Mouse (Mus musculus): Measurements from ENCODE around the gene Kcnip2. TPM values are rescaled to one million over a fixed set of nuclear protein-coding genes. Genes with fewer than 3 reads are reported as not detected.

Kcnip2 gene
- total RNA-seq, 2 experiments from 2014 or later = 0.09 TPM; not detected in 1

DNA sequence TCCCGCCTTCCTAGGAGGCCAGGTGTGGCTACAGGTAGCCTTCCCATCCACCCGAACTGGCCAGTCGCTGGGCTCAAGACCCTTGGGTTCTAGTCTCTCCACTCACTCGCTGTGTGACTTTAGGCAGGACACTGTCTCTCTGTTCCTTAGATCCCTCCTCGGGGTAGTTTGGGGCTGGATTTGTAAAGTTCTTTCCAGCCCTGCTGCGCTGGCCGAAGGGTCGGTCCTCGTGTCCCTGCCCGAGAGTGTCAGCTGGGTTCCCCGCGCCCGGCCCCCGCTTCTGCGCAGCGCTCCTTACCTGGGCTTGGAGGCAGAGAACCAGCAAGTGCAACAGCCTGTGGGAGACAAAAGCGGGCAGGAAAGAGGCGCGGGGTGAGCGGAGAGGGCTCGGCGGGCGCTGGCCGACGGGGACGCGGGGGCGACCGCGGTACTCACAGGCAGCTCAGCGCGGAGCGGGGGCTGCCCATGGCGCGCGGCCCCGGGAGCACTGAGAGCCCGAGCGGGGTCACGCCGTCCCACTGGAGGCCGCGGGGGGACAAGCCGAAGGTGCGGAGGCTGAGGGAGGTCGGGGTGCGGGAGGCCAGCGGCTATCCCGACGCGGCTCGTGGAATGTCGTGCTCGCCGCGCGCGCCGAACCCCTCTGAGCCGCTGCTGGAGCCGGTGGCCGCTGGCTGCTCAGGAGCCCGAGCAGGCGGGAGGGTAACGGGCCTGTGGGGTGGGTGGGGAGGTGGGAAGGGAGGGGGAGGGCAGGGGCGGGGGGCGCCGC lies 73.5 kb downstream of the Kcnip2 start, which contains the start of gene Fgf8:
TSS of gene Fgf8 (minus strand) at position 698 of the 766 bp plus-strand sequence.
- ATAC-seq (ENCODE audit: poor library complexity, severe bottlenecking) = no peak

Other genes with a start within 250 kb of the Kcnip2 start
- gene Fbxw4, start 155.7 kb downstream of the Kcnip2 start, total RNA-seq (2015) = 40.2 and 41.0 TPM in 2 replicates
- gene Fbxw4, start 155.7 kb downstream of the Kcnip2 start, total RNA-seq (2017) = 58.0 and 58.1 TPM in 2 replicates
- not detected in 2 replicates for gene Fgf8, start 73.1 kb downstream of the Kcnip2 start, total RNA-seq (2015)
- gene Fgf8, start 73.1 kb downstream of the Kcnip2 start, total RNA-seq (2017) = not detected in 2 replicates
- gene Npm3, start 66.5 kb downstream of the Kcnip2 start, total RNA-seq (2015) = 36.5 and 39.2 TPM in 2 replicates
- 30.4 and 38.4 TPM in 2 replicates for gene Npm3, start 66.5 kb downstream of the Kcnip2 start, total RNA-seq (2017)
- 91.8 and 94.7 TPM in 2 replicates for gene Mgea5, start 32.2 kb downstream of the Kcnip2 start, total RNA-seq (2015)
- 157 and 170 TPM in 2 replicates for gene Mgea5, start 32.2 kb downstream of the Kcnip2 start, total RNA-seq (2017)
- 12.8 and 15.6 TPM in 2 replicates for gene Armh3, start 182.4 kb upstream of the Kcnip2 start, total RNA-seq (2015)
- 6.6 and 8.5 TPM in 2 replicates for gene Armh3, start 182.4 kb upstream of the Kcnip2 start, total RNA-seq (2017)
- 1.2 and 1.7 TPM in 2 replicates for gene Hps6, start 187.4 kb upstream of the Kcnip2 start, total RNA-seq (2015)
- 6.6 and 6.8 TPM in 2 replicates for gene Hps6, start 187.4 kb upstream of the Kcnip2 start, total RNA-seq (2017)
- gene Pprc1, start 228.8 kb upstream of the Kcnip2 start, total RNA-seq (2015) = 14.1 and 30.8 TPM in 2 replicates
- gene Pprc1, start 228.8 kb upstream of the Kcnip2 start, total RNA-seq (2017) = 8.6 and 11.5 TPM in 2 replicates
- 48.8 and 54.5 TPM in 2 replicates for gene Ldb1, start 229.2 kb upstream of the Kcnip2 start, total RNA-seq (2015)
- 60.2 and 60.8 TPM in 2 replicates for gene Ldb1, start 229.2 kb upstream of the Kcnip2 start, total RNA-seq (2017)

All from megakaryocyte, adult 5-6 weeks (primary cell).